Mouse (Mus musculus) heart, embryonic 11.5 days (tissue): Measurements from ENCODE around the gene Ephb6. TPM values are rescaled to one million over a fixed set of nuclear protein-coding genes. Genes with fewer than 3 reads are reported as not detected.

Experiments used
- ATAC-seq: fragments of 200-750 bp; cut with Nextera tagmentation; replicated peaks from 2 replicates; pipeline ENCODE4 v1.8.0; 2017; ENCODE audit warnings: moderate library complexity; ENCODE audit not compliant: insufficient number of reproducible peaks, low FRiP score, low TSS enrichment
- H3K27ac ChIP-seq: fragments of 300-500 bp; sonication (generic); 2 replicates; pipeline ENCODE4 v1.5.1; 2014; ENCODE audit warnings: mild to moderate bottlenecking, low read depth, low read length
- H3K27me3 ChIP-seq: fragments of 300-500 bp; sonication (generic); 2 replicates; pipeline ENCODE4 v1.6.1; 2014; ENCODE audit warnings: mild to moderate bottlenecking, low read length, mixed read lengths; ENCODE audit not compliant: control insufficient read depth, insufficient read depth
- H3K36me3 ChIP-seq: fragments of 300-500 bp; sonication (generic); 2 replicates; pipeline ENCODE4 v1.6.1; 2014; ENCODE audit warnings: mild to moderate bottlenecking, low read length, moderate library complexity, mixed read lengths; ENCODE audit not compliant: control insufficient read depth, insufficient read depth
- H3K4me1 ChIP-seq: fragments of 300-500 bp; sonication (generic); 2 replicates; pipeline ENCODE4 v1.6.1; 2014; ENCODE audit warnings: low read length; ENCODE audit not compliant: control insufficient read depth, insufficient read depth
- H3K4me2 ChIP-seq: fragments of 300-500 bp; sonication (generic); 2 replicates; pipeline ENCODE4 v1.6.1; 2014; ENCODE audit warnings: mild to moderate bottlenecking, moderate library complexity
- H3K4me3 ChIP-seq: fragments of 300-500 bp; sonication (generic); 2 replicates; pipeline ENCODE4 v1.5.1; 2014; ENCODE audit warnings: low read depth, low read length
- H3K9ac ChIP-seq: fragments of 300-500 bp; sonication (generic); 2 replicates; pipeline ENCODE4 v1.6.1; 2014; ENCODE audit warnings: mild to moderate bottlenecking, low read depth, low read length, moderate library complexity
- H3K9me3 ChIP-seq: fragments of 300-500 bp; sonication (generic); replicated peaks from 2 replicates; pipeline ENCODE4 v1.6.1; 2016; ENCODE audit warnings: low read length; ENCODE audit not compliant: control insufficient read depth
- WGBS: fragments of 180-500 bp; shearing (Covaris S2); extraction: QIAGEN DNeasy Blood & Tissue Kit; methylation state at CpG from one replicate; pipeline ENCODE4 v1.1.7; 2014; ENCODE audit not compliant: insufficient replicate concordance; 5-methylcytosine and 5-hydroxymethylcytosine counted together
- polyA plus RNA-seq: library from polyadenylated mRNA; unstranded; fragments of >200 nt; fragmentation: Nextera tagmentation; extraction: Ambion mirVana; gene quantifications from 2 replicates; pipeline ENCODE4 v1.2.1, GENCODE M21; 2014

Gene Ephb6
- polyA plus RNA-seq, 1 experiment from 2014 or later = 3.7 TPM

DNA sequence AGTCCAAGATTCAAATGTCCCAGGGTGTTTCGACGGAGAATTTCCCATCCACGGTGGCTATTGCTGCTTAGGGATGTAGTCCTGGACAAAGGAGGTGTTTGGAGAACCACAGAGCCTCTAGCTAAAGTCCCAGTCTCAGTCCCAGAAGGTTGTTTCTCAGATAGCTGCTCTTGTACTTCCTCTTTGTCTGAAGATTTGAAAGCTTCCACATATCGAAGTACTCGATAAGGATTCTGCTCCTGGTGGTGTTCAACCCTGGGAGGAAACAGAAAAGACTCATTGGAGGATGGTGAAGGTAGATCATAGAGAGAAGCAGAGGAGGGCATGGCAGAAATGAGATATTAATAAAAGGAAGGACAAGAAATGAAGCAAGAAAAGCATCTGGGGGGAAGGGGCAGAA, 47.9 kb downstream of the Ephb6 start:
- Histone ChIP-seq H3K9me3 (no peaks in the 10 kb centered on the region), H3K36me3 (no peaks in the 10 kb centered on the region), H3K27ac (no peak overlapping the region), H3K4me2 (no peak overlapping the region), H3K4me3 (no peak overlapping the region), H3K9ac (no peak overlapping the region), H3K27me3 (no peaks in the 10 kb centered on the region), H3K4me1 (no peaks in the 10 kb centered on the region)
- ATAC-seq = no peak
- 87% methylated on average over 5 of the region's 5 CpGs for WGBS

DNA sequence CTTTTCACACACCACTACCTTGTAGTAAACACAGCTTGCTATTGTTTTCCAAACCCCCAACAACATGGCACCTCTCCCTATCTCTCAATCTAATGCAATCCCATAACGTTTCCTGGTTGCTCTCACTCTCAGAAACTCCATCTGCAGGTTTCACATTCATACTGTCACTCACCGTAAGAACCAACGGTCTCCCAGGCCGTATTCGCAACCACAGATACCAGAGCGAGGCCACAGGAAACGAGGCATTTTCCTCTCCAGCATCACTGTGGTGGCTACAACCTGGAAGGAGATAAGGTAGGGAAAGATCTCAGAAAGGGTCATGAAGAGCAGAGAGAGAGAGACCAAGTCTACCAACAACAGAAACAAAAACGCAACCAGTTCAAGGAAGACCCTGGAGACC, 49.4 kb downstream of the Ephb6 start:
- no peaks in the 10 kb centered on the region for H3K9me3 ChIP-seq

GRCm38 (mm10) chr6:41658487-41658886, 53.2 kb downstream of the Ephb6 start:
- no peak overlapping the region for H3K27ac ChIP-seq

More for the DNA sequence above, 49.4 kb downstream of the Ephb6 start:
- H3K4me2 ChIP-seq = no peak overlapping the region
- H3K36me3 ChIP-seq = no peaks in the 10 kb centered on the region
- no peak overlapping the region for H3K4me3 ChIP-seq
- ATAC-seq = no peak
- H3K9ac ChIP-seq = no peak overlapping the region
- H3K27me3 ChIP-seq = no peaks in the 10 kb centered on the region
- H3K4me1 ChIP-seq = no peaks in the 10 kb centered on the region
- WGBS = 61% methylated on average over 8 of the region's 8 CpGs
- no peak overlapping the region for H3K27ac ChIP-seq

GRCm38 (mm10) chr6:41662320-41662719, 57.0 kb downstream of the Ephb6 start:
- Histone ChIP-seq H3K36me3 (no peaks in the 10 kb centered on the region), H3K9ac (no peak overlapping the region), H3K27ac (no peak overlapping the region), H3K27me3 (no peaks in the 10 kb centered on the region), H3K4me2 (no peak overlapping the region), H3K4me1 (no peaks in the 10 kb centered on the region), H3K4me3 (no peak overlapping the region), H3K9me3 (no peaks in the 10 kb centered on the region)
- no peak for ATAC-seq
- 42% methylated on average over 2 of the region's 2 CpGs for WGBS

More at GRCm38 (mm10) chr6:41658487-41658886, 53.2 kb downstream of the Ephb6 start:
- Histone ChIP-seq H3K9me3 (no peaks in the 10 kb centered on the region), H3K36me3 (no peaks in the 10 kb centered on the region), H3K9ac (no peak overlapping the region), H3K27me3 (no peaks in the 10 kb centered on the region), H3K4me2 (no peak overlapping the region), H3K4me3 (no peak overlapping the region), H3K4me1 (no peaks in the 10 kb centered on the region)
- no peak for ATAC-seq
- 34% methylated on average over 1 of the region's 1 CpGs for WGBS

Other genes with a start within 250 kb of the Ephb6 start
- gene Prss3, start 227.8 kb upstream of the Ephb6 start, polyA plus RNA-seq = not detected in 2 replicates
- gene Gm5771, start 213.1 kb upstream of the Ephb6 start, polyA plus RNA-seq = not detected in 2 replicates
- not detected in 2 replicates for gene Gm10334, start 159.3 kb upstream of the Ephb6 start, polyA plus RNA-seq
- not detected in 2 replicates for gene Prss1, start 146.6 kb upstream of the Ephb6 start, polyA plus RNA-seq
- gene Prss2, start 83.7 kb upstream of the Ephb6 start, polyA plus RNA-seq = not detected in 2 replicates
- gene Trpv6, start 30.9 kb downstream of the Ephb6 start, polyA plus RNA-seq = not detected in 2 replicates
- not detected in 2 replicates for gene Trpv5, start 75.3 kb downstream of the Ephb6 start, polyA plus RNA-seq
- gene Llcfc1, start 78.9 kb downstream of the Ephb6 start, polyA plus RNA-seq = not detected in 2 replicates
- 41.0 and 53.1 TPM in 2 replicates for gene Kel, start 98.9 kb downstream of the Ephb6 start, polyA plus RNA-seq
- not detected in 2 replicates for gene Olfr459, start 169.7 kb downstream of the Ephb6 start, polyA plus RNA-seq
- not detected in 2 replicates for gene Pip, start 242.1 kb downstream of the Ephb6 start, polyA plus RNA-seq
- not detected in 2 replicates for gene Sval2, start 247.5 kb downstream of the Ephb6 start, polyA plus RNA-seq